Mouse (Mus musculus): ENCODE measurements around the gene Prcp. TPM values are rescaled to one million over a fixed set of nuclear protein-coding genes. Genes with fewer than 3 reads are reported as not detected.
"Not testable (repeated sequence)": the region's sequence is repeated elsewhere in the genome, so short reads cannot be mapped to it uniquely, and the experiment has no call there.

Prcp gene
- polyA plus RNA-seq, 1 experiment from 2014 or later: 14.6 TPM

DNA sequence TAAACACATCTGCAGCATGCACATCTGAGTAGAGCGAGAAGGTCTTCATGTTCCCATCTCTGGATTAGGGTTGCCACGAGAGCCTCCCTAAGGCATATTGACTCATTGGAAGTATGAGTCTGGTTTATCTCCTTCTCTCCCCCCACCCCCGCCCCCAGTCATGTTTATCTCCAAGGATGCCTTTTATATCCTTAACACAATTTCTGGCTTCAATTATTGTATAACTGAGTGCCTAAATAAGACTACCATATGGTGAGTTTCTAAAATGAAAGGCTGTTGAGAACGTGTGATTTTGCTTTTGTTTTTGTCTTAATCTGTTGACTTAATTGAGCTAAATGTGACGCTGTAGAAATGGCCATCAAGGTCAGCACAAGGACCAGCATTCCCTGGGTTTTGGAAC, 21.8 kb downstream of the Prcp start:
- Histone ChIP-seq H3K4me1 (no peaks in the 10 kb centered on the region), H3K27me3 (no peaks in the 10 kb centered on the region), H3K4me2 (no peak overlapping the region), H3K36me3 (ENCODE audit: poor library complexity, severe bottlenecking) (no peaks in the 10 kb centered on the region), H3K9me3 (replicated peaks) (no peaks in the 10 kb centered on the region), H3K4me3 (no peak overlapping the region), H3K27ac (no peak overlapping the region), H3K9ac (no peak overlapping the region)
- WGBS: 78% methylated on average over 5 of the region's 5 CpGs
- ATAC-seq: no peak

DNA sequence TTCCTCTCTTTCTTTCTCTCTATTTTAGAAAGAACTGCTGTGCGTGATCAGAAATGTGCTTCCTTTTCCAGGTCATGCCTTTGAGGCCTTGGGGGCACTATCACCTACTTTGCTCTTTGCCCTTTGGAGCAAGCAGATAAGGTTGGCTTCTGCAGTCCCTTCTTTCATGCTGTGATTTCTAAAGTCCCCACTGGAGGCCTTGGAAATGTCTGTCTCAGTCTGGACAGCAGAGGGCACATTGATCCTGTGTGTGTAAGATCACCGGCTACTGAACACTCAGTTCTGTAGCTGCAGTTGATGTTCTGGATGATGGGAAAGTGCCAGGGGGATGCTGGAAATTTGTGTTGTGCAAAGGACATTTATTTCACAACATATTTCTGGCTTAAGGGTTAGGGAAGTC, 22.8 kb downstream of the Prcp start:
- ATAC-seq: peak; percentile 50; the same call in 1 of the 2 replicates
- Histone ChIP-seq H3K4me1 (no peaks in the 10 kb centered on the region), H3K9me3 (replicated peaks) (no peaks in the 10 kb centered on the region), H3K9ac (no peak overlapping the region), H3K27ac (no peak overlapping the region), H3K36me3 (ENCODE audit: poor library complexity, severe bottlenecking) (no peaks in the 10 kb centered on the region), H3K4me3 (no peak overlapping the region), H3K4me2 (no peak overlapping the region), H3K27me3 (no peaks in the 10 kb centered on the region)
- WGBS: 61% methylated on average over 2 of the region's 2 CpGs

DNA sequence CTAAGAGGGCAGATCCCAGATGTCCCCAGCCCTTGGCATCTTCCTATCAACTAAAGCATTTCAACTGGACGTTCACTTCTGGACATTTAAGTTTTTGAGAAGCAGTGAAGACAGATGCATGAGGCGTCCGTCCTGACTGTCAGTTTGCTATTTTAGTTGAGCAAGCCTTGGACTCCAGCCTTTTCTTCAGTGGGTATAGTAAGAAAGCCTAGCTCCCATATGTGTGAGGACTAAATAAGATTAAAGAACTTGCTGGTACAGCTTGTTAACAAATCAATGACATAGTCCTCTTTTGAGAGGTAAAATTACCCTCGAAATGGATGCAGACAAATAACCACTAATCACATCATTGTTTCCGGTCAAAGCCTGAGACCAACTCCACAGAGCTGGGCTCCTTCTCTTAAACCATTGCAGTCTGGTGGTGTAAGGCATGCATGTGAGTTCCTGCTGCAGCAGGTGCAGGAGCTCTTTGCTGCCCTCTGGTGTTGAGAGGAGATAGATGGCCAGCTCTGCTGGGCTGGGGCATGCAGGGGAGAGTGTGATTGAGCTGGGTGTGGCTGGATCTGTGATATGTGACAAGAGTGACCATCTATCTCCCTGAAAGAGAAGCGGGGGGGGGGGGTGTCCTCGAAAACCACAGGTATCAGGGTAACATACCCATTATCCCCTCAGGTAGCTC, 29.2 kb downstream of the Prcp start:
- Histone ChIP-seq H3K9me3 (replicated peaks) (no peaks in the 10 kb centered on the region), H3K27me3 (no peaks in the 10 kb centered on the region), H3K4me1 (no peaks in the 10 kb centered on the region), H3K4me3 (no peak overlapping the region), H3K4me2 (no peak overlapping the region), H3K9ac (no peak overlapping the region), H3K27ac (no peak overlapping the region), H3K36me3 (ENCODE audit: poor library complexity, severe bottlenecking) (no peaks in the 10 kb centered on the region)
- WGBS: 45% methylated on average over 7 of the region's 7 CpGs
- ATAC-seq: peak; percentile 97

DNA sequence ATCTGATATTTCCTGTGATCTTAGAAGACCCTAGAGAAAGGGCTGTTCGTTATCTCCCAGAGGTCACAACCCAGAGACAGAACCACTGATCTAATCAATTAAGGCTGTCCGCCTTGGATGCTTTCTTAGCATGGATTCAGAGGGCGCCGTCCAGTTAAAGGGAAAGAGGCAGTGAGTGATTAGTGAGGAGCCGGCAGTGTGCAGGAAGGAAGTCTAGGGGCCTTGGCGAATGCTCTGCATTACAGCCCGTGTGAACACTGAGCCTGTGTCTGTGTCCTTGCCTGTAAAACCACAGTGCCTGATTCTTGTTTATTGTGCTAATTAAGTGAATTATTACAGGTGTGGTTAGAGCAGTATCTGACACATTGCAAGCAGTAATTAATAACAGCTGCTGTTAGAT, 30.0 kb downstream of the Prcp start:
- not testable (repeated sequence) for ATAC-seq; H3K9ac ChIP-seq; H3K4me3 ChIP-seq; H3K4me2 ChIP-seq; H3K9me3 ChIP-seq (replicated peaks); H3K4me1 ChIP-seq; H3K36me3 ChIP-seq (ENCODE audit: poor library complexity, severe bottlenecking); H3K27ac ChIP-seq; H3K27me3 ChIP-seq
- 52% methylated on average over 7 of the region's 7 CpGs for WGBS

DNA sequence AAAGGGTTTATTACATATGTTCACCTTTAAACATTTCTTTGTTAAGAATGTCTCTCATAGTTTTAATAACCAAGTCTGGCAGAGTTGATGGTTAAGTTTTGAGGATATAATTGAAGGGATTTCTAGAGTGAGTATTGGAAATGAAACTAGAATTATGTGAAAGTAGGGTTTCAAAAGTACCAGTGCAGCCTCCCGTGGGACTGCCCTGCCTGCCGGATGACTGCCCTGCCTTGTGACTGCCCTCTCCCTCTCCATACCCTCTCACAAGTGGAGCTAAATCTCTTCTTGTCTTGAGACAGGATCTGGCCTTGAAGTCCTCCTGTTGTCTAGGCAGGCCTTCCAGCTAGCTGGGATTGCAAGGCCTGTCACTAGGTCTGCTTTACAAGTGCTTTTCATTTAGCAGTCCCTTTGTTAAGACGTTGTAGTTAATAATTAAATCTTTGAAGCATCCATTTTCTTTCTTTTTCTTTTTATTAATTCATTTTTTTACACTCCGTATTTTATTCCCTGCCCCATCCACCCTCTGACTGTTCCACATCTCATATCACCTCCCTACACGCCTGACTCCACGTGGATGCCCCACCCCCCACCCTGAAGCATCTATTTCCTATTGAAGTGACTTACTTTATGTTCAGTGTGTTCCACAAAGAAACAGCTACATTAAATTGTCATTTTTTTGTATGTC, 46.0 kb downstream of the Prcp start:
- ATAC-seq: peak; percentile 61; the same call in 1 of the 2 replicates
- Histone ChIP-seq H3K27me3 (no peaks in the 10 kb centered on the region), H3K9ac (no peak overlapping the region), H3K4me3 (no peak overlapping the region), H3K4me1 (no peaks in the 10 kb centered on the region), H3K4me2 (no peak overlapping the region), H3K36me3 (ENCODE audit: poor library complexity, severe bottlenecking) (no peaks in the 10 kb centered on the region), H3K27ac (no peak overlapping the region), H3K9me3 (replicated peaks) (no peaks in the 10 kb centered on the region)
- WGBS: 81% methylated on average over 6 of the region's 6 CpGs

DNA sequence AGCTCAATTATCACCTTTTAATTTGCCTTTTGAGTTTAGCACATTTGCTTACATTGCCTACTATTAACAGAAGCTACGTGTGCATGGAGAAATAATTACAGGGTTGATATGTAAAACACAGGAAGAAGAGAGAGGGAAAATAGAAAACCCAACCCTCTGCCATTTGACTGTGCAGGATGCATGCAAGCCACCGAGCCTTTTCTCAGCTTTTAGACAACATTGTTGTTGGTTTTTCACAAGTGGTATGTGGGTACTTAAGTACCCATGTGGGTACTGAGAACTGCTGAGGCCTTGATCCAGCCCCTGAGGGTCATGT, 46.5 kb downstream of the Prcp start:
- no peak overlapping the region for H3K27ac ChIP-seq
- H3K4me1 ChIP-seq: no peaks in the 10 kb centered on the region
- WGBS: 66% methylated on average over 2 of the region's 2 CpGs
- H3K4me3 ChIP-seq: no peak overlapping the region
- no peaks in the 10 kb centered on the region for H3K36me3 ChIP-seq (ENCODE audit: poor library complexity, severe bottlenecking)
- H3K4me2 ChIP-seq: no peak overlapping the region
- 0 out of 2 replicates have a peak, but pooled peaks have one; percentile 19 for ATAC-seq
- H3K9me3 ChIP-seq (replicated peaks): no peaks in the 10 kb centered on the region
- no peak overlapping the region for H3K9ac ChIP-seq
- no peaks in the 10 kb centered on the region for H3K27me3 ChIP-seq

DNA sequence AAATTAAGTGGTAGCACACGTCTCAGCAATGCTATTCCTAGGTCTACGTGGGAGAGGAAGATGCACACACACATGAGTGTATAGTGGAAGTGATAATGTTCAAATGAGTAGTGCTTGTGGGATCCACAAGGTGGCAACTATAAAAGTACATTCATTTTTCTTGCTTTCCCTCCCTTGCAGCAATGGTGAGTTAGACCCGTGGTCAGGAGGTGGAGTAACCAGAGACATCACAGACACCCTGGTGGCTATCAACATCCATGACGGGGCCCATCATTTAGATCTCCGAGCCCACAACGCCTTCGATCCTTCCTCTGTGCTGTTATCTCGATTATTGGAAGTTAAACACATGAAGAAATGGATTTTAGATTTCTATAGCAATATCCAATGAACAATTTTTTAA, 58.5 kb downstream of the Prcp start:
- no peak overlapping the region for H3K9ac ChIP-seq
- 0 out of 2 replicates have a peak, but pooled peaks cover 6% of the 10 kb centered on the region for H3K4me1 ChIP-seq
- H3K4me2 ChIP-seq: no peak overlapping the region
- WGBS: 90% methylated on average over 8 of the region's 8 CpGs
- no peaks in the 10 kb centered on the region for H3K36me3 ChIP-seq (ENCODE audit: poor library complexity, severe bottlenecking)
- H3K27ac ChIP-seq: no peak overlapping the region
- ATAC-seq: no peak
- no peak overlapping the region for H3K4me3 ChIP-seq
- no peaks in the 10 kb centered on the region for H3K9me3 ChIP-seq (replicated peaks)
- no peaks in the 10 kb centered on the region; the same call in 1 of the 2 replicates for H3K27me3 ChIP-seq

DNA sequence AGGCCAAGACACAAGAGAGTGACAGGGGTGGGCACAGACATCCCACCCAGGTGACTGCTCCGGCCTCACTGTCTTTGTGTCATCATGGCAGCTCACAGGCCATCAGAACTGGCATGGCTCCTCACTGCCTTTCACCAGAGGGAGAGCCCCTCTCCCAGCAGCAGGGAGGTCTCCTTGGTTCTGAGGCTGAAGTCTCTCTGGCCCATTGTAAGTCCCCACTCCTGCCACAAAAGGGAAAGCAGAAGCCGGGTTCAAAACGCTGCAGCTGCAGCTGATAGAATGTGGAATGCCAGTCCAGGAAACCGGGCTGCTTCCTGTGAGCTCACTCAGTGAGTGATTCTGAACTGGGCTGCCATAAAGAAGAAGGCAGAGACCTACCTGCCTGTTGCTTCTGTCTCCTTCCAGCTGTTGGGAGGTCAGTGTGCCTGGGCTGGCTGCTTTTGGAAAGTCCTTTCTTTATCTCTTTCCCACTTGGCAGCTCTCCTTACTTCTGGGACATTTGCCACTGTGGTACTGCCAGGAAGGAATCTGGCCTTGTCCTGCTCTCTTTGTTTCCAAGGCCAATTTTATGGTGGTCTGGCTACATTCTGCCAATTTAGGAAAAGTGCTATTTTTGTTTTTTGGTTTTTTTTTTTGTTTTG, 59.2 kb downstream of the Prcp start:
- not testable (repeated sequence) for H3K4me3 ChIP-seq; H3K4me2 ChIP-seq; H3K9me3 ChIP-seq (replicated peaks); H3K27ac ChIP-seq; H3K27me3 ChIP-seq; H3K4me1 ChIP-seq; H3K9ac ChIP-seq; H3K36me3 ChIP-seq (ENCODE audit: poor library complexity, severe bottlenecking)
- 53% methylated on average over 4 of the region's 4 CpGs for WGBS
- peak; percentile 42 for ATAC-seq

DNA sequence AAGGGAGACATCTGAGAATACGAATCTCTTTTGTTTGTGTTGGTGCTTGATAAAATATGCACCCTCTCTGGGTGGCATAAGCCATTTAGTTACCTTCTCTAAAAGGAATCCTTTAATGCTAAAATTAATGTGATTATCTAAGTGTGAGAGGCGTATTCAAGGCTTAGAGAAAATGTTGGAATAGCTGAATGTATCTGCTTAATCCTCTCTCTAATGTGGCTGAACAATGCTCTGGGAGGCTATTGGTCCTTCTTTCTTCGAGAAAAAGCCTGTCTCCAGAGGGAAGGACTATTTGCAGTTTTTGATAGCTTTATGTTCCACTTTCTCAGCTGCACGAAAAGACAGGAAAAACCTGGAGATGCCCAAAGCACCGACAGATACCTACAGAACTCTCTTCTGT, 62.5 kb downstream of the Prcp start:
- Histone ChIP-seq H3K4me1 (0 out of 2 replicates have a peak, but pooled peaks cover 6% of the 10 kb centered on the region), H3K9me3 (replicated peaks) (no peaks in the 10 kb centered on the region), H3K27me3 (no peaks in the 10 kb centered on the region; the same call in 1 of the 2 replicates), H3K4me3 (no peak overlapping the region), H3K9ac (no peak overlapping the region), H3K4me2 (no peak overlapping the region), H3K36me3 (ENCODE audit: poor library complexity, severe bottlenecking) (no peaks in the 10 kb centered on the region), H3K27ac (no peak overlapping the region)
- no peak for ATAC-seq
- 19% methylated on average over 5 of the region's 5 CpGs for WGBS

DNA sequence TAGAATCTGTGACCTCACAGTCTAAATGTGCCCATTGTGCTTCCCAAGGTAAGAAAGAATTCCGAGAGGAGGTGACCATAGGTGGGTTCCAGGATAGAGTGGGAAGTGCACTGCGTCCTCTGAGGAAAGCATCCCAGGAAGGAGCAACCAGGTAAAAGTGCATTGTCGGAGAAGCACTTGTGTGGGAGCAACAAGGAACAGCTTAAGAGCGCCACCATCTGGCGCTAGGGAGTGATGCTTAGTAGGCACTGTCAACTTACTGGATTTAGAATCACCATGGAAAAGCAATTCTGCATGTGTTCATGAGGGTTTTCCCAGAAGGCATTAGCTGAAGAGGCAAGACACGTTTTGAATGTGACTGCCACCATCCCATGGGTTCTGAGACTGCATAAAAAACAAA, 63.7 kb downstream of the Prcp start:
- Histone ChIP-seq H3K9ac (no peak overlapping the region), H3K4me3 (no peak overlapping the region), H3K4me2 (no peak overlapping the region), H3K27ac (no peak overlapping the region), H3K9me3 (replicated peaks) (no peaks in the 10 kb centered on the region), H3K36me3 (ENCODE audit: poor library complexity, severe bottlenecking) (no peaks in the 10 kb centered on the region), H3K4me1 (0 out of 2 replicates have a peak, but pooled peaks cover 6% of the 10 kb centered on the region), H3K27me3 (no peaks in the 10 kb centered on the region; the same call in 1 of the 2 replicates)
- no peak; the same call in 1 of the 2 replicates for ATAC-seq
- WGBS: 20% methylated on average over 6 of the region's 6 CpGs

DNA sequence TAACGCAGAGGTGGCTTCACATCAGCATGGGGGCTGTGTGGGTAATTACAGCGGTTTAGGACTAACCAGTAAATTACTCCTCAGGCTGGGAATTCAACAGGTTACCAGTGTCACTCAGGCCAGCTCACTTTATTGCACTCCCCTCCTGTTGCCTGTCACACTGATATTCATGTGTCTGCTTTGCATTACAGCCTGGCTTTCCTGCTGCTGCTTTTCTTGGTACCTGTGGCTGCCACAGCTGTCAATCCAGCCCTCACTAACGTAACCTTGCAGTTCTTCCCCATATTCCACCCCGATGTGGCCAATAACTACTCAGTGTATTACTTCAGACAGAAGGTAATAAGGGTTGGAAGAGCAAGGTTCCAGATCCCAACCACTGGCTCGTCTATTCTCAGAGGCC, 65.5 kb downstream of the Prcp start:
- Histone ChIP-seq H3K4me2 (no peak overlapping the region), H3K36me3 (ENCODE audit: poor library complexity, severe bottlenecking) (no peaks in the 10 kb centered on the region), H3K27ac (no peak overlapping the region), H3K4me3 (no peak overlapping the region), H3K27me3 (no peaks in the 10 kb centered on the region; the same call in 1 of the 2 replicates), H3K9ac (no peak overlapping the region), H3K4me1 (0 out of 2 replicates have a peak, but pooled peaks cover 6% of the 10 kb centered on the region), H3K9me3 (replicated peaks) (no peaks in the 10 kb centered on the region)
- 70% methylated on average over 5 of the region's 5 CpGs for WGBS
- no peak for ATAC-seq

DNA sequence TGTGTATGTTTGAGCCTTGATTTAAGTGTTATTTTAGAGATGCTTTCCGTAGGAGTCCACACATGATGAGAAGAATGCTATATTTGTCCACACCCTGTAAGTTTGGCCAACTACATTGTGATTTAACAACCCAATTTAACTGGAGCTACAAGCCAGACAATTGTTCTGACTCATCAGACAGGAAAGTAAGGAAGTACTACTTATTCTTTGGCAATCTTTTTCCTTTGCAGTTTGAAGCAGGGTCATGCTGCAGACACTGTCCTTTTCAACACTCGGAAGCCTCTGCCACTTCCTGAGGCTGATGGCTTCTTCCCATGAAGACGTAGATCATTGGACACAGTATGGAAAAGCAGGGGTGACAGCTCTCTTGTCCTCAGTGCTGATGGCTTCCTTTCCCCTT, 76.5 kb downstream of the Prcp start:
- no peak for ATAC-seq

More for the DNA sequence above, 76.5 kb downstream of the Prcp start:
- H3K36me3 ChIP-seq (ENCODE audit: poor library complexity, severe bottlenecking): no peaks in the 10 kb centered on the region
- no peaks in the 10 kb centered on the region for H3K9me3 ChIP-seq (replicated peaks)
- H3K4me1 ChIP-seq: no peaks in the 10 kb centered on the region
- no peak overlapping the region for H3K27ac ChIP-seq
- WGBS: 84% methylated on average over 3 of the region's 3 CpGs
- H3K4me2 ChIP-seq: no peak overlapping the region
- H3K4me3 ChIP-seq: no peak overlapping the region
- no peak overlapping the region for H3K9ac ChIP-seq
- no peaks in the 10 kb centered on the region for H3K27me3 ChIP-seq

Measured in forebrain, embryonic 13.5 days (tissue).